In genomic region chr19:12476721-12477270, GRCm38 (mm10) we compare ENCODE assay signal across 12 mouse cellular contexts. TPM values are rescaled to one million over a fixed set of nuclear protein-coding genes. Genes with fewer than 3 reads are reported as not detected.
DNase-seq lines count a peak whose midpoint lies in the region; ATAC-seq lines count a peak whose summit lies in the region.
"Had no signal": no experiment of that assay in that cellular context is flagged by ENCODE, and none has a peak within 500 bp of the region (broad histone marks: within the 10 kb centered on the region; RNA-seq: fewer than 3 reads in every experiment).

No protein-coding gene starts in this region.

- peak overlapping the region; percentile 92 for H3K27ac ChIP-seq in lung, embryonic 15.5 days
- no peak overlapping the region; the same call in 1 of the 2 replicates for H3K27ac ChIP-seq in kidney, embryonic 14.5 days (ENCODE audit: low read depth, low read length)
- H3K27ac ChIP-seq: heart, adult 2 months had no signal

- no peak for ATAC-seq in lung, embryonic 15.5 days (ENCODE audit: borderline replicate concordance, extremely low read depth, low FRiP score, low TSS enrichment)
- peak; percentile 56 for ATAC-seq in activated CD4-positive, CD25-positive, alpha-beta regulatory T cell, adult 4 months
- peak; percentile 42; the same call in 1 of the 2 replicates for ATAC-seq in kidney, embryonic 14.5 days (ENCODE audit: low FRiP score, low TSS enrichment)
- ATAC-seq: hindbrain, embryonic 16.5 days had no signal

- H3K27me3 ChIP-seq in lung, embryonic 15.5 days = no peaks in the 10 kb centered on the region
- no peaks in the 10 kb centered on the region for H3K27me3 ChIP-seq in kidney, embryonic 14.5 days (ENCODE audit: control insufficient read depth, insufficient read depth, low read length)

- no peak overlapping the region for H3K9ac ChIP-seq in lung, embryonic 15.5 days
- H3K9ac ChIP-seq in kidney, embryonic 14.5 days (ENCODE audit: low read depth, low read length) = no peak overlapping the region

- 21% methylated on average over 5 of the region's 5 CpGs for WGBS in lung, embryonic 15.5 days
- 15% methylated on average over 5 of the region's 5 CpGs for whole genome bisulfite sequencing in kidney, embryonic 14.5 days

- peaks cover 53% of the 10 kb centered on the region for H3K4me1 ChIP-seq in lung, embryonic 15.5 days
- peaks cover 12% of the 10 kb centered on the region; the same call in 1 of the 2 replicates for H3K4me1 ChIP-seq in kidney, embryonic 14.5 days (ENCODE audit: control insufficient read depth, insufficient read depth, low read length)

- no peak overlapping the region for H3K4me2 ChIP-seq in lung, embryonic 15.5 days
- H3K4me2 ChIP-seq in kidney, embryonic 14.5 days (replicated peaks; ENCODE audit: low read depth, low read length) = no peak overlapping the region

- peaks cover 31% of the 10 kb centered on the region for H3K36me3 ChIP-seq in lung, embryonic 15.5 days
- peaks cover 8% of the 10 kb centered on the region; the same call in 1 of the 2 replicates for H3K36me3 ChIP-seq in kidney, embryonic 14.5 days (ENCODE audit: control insufficient read depth, insufficient read depth, low read length)
- H3K36me3 ChIP-seq: G1E had no signal

- no peak for DNase-seq in lung, adult 18-20 months
- DNase-seq in thymus, postnatal 0 days (ENCODE audit: low spot score) = peak; percentile 62
- no peak for DNase-seq in adipocyte (ENCODE audit: low spot score)
- no peak for DNase-seq in right cerebral cortex, postnatal 10 days (ENCODE audit: low spot score in 2 of 2)

- no peaks in the 10 kb centered on the region for H3K9me3 ChIP-seq in lung, embryonic 15.5 days
- H3K9me3 ChIP-seq in kidney, embryonic 14.5 days (ENCODE audit: control insufficient read depth, low read length) = no peaks in the 10 kb centered on the region
- H3K9me3 ChIP-seq: G1E had no signal

- no peak overlapping the region for H3K4me3 ChIP-seq in lung, embryonic 15.5 days
- no peak overlapping the region for H3K4me3 ChIP-seq in kidney, embryonic 14.5 days (ENCODE audit: low read length)
- H3K4me3 ChIP-seq: heart, adult 2 months had no signal

RNA-seq across cellular contexts. Expression of gene Mpeg1, which starts 16.2 kb away (rescaled TPM):
- polyA plus RNA-seq in lung, embryonic 15.5 days (2015; fragmentation: Nextera tagmentation; extraction: Ambion mirVana) = 0.67 and 1.0 TPM in 2 replicates
- polyA plus RNA-seq in activated CD4-positive, CD25-positive, alpha-beta regulatory T cell, adult 4 months (2017; shearing (Covaris generic)) = under 1 TPM in 1 of 2 experiments, not detected in 1; 0.28 TPM
- polyA plus RNA-seq in kidney, embryonic 14.5 days (2014; fragmentation: Nextera tagmentation; extraction: Ambion mirVana) = 0.58 and 0.69 TPM in 2 replicates
- 2.6 and 2.9 TPM in 2 replicates for polyA plus RNA-seq in thymus, postnatal 0 days (2015; fragmentation: Nextera tagmentation; extraction: Ambion mirVana)
- polyA plus RNA-seq: G1E had no signal

RNA-seq across cellular contexts. Expression of gene Dtx4, which starts 24.5 kb away (rescaled TPM):
- 16.1 and 16.5 TPM in 2 replicates for polyA plus RNA-seq in lung, embryonic 15.5 days (2015; fragmentation: Nextera tagmentation; extraction: Ambion mirVana)
- polyA plus RNA-seq in activated CD4-positive, CD25-positive, alpha-beta regulatory T cell, adult 4 months (2017; shearing (Covaris generic)) = 1 to 10 TPM; 3.5 to 3.7 TPM
- 3.9 and 7.5 TPM in 2 replicates for polyA plus RNA-seq in kidney, embryonic 14.5 days (2014; fragmentation: Nextera tagmentation; extraction: Ambion mirVana)
- 3.4 and 4.3 TPM in 2 replicates for polyA plus RNA-seq in thymus, postnatal 0 days (2015; fragmentation: Nextera tagmentation; extraction: Ambion mirVana)
- polyA plus RNA-seq: G1E had no signal

RNA-seq across cellular contexts. Expression of gene Pfpl, which starts 49.1 kb away (rescaled TPM):
- polyA plus RNA-seq in lung, embryonic 15.5 days (2015; fragmentation: Nextera tagmentation; extraction: Ambion mirVana) = not detected in 2 replicates
- polyA plus RNA-seq in activated CD4-positive, CD25-positive, alpha-beta regulatory T cell, adult 4 months (2017; shearing (Covaris generic)) = under 1 TPM in 1 of 2 experiments, not detected in 1; 0.33 TPM
- polyA plus RNA-seq in kidney, embryonic 14.5 days (2014; fragmentation: Nextera tagmentation; extraction: Ambion mirVana) = not detected in 2 replicates
- not detected in 2 replicates for polyA plus RNA-seq in thymus, postnatal 0 days (2015; fragmentation: Nextera tagmentation; extraction: Ambion mirVana)
- polyA plus RNA-seq: G1E; heart, adult 2 months; hindbrain, embryonic 16.5 days; limb, embryonic 11.5 days; neural tube, embryonic 11.5 days had no signal

RNA-seq across cellular contexts. Expression of gene Olfr1441, which starts 59.6 kb away (rescaled TPM):
- not detected in 2 replicates for polyA plus RNA-seq in lung, embryonic 15.5 days (2015; fragmentation: Nextera tagmentation; extraction: Ambion mirVana)
- polyA plus RNA-seq in activated CD4-positive, CD25-positive, alpha-beta regulatory T cell, adult 4 months (2017; shearing (Covaris generic)) = not detected
- polyA plus RNA-seq in kidney, embryonic 14.5 days (2014; fragmentation: Nextera tagmentation; extraction: Ambion mirVana) = not detected in 2 replicates
- not detected in 2 replicates for polyA plus RNA-seq in thymus, postnatal 0 days (2015; fragmentation: Nextera tagmentation; extraction: Ambion mirVana)
- polyA plus RNA-seq: G1E; heart, adult 2 months; hindbrain, embryonic 16.5 days; limb, embryonic 11.5 days; neural tube, embryonic 11.5 days had no signal
